Mouse (Mus musculus): ENCODE results near the gene Vmn2r67.
"Not testable (repeated sequence)": the region's sequence is repeated elsewhere in the genome, so short reads cannot be mapped to it uniquely, and the experiment has no call there.

The Vmn2r67 gene

GRCm38 (mm10) chr7:85155898-85156297, at the start of gene Vmn2r67:
Gene Vmn2r67, minus strand, starts transcription at chr7:85155998.
- DNase-seq, result no peak

GRCm38 (mm10) chr7:85104531-85104930, 51.3 kb downstream of the Vmn2r67 start:
- not testable (repeated sequence) for DNase-seq

All from kidney, adult 18-20 months (tissue).